Mouse (Mus musculus): ENCODE results near the gene Calr3. TPM values are rescaled to one million over a fixed set of nuclear protein-coding genes. Genes with fewer than 3 reads are reported as not detected.

Calr3 gene
- polyA plus RNA-seq, 1 experiment from 2014 or later, result 1.7 TPM

DNA sequence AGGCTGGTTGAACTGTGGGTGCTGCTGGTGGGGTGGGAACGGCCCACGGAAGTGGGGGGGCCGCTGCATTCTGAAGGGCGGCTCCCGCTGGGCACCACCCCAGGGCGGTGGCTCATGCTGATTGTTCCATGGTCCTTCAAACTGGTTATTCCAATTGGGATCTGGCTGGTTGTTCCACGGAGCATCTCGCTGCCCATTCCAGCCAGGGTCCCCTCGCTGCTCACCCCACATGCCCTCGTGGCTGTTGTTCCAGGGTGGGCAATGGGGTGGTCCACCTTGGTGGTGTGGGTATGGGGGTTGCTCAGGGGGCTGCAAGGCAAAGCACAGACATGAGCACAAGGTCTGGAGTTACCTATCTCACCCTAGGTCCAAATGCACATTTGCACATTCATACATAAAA is 20.5 kb upstream of the Calr3 start:
- WGBS, result 94% methylated on average over 10 of the region's 10 CpGs
- no peak overlapping the region for H3K9ac ChIP-seq
- H3K4me1 ChIP-seq, result no peaks in the 10 kb centered on the region
- ATAC-seq (ENCODE audit: insufficient number of reproducible peaks, low FRiP score, low TSS enrichment, low read depth), result no peak
- no peak overlapping the region for H3K27ac ChIP-seq
- H3K4me3 ChIP-seq, result no peak overlapping the region
- H3K36me3 ChIP-seq, result peaks cover 100% of the 10 kb centered on the region
- no peak overlapping the region for H3K4me2 ChIP-seq
- H3K27me3 ChIP-seq, result no peaks in the 10 kb centered on the region
- H3K9me3 ChIP-seq, result no peaks in the 10 kb centered on the region

DNA sequence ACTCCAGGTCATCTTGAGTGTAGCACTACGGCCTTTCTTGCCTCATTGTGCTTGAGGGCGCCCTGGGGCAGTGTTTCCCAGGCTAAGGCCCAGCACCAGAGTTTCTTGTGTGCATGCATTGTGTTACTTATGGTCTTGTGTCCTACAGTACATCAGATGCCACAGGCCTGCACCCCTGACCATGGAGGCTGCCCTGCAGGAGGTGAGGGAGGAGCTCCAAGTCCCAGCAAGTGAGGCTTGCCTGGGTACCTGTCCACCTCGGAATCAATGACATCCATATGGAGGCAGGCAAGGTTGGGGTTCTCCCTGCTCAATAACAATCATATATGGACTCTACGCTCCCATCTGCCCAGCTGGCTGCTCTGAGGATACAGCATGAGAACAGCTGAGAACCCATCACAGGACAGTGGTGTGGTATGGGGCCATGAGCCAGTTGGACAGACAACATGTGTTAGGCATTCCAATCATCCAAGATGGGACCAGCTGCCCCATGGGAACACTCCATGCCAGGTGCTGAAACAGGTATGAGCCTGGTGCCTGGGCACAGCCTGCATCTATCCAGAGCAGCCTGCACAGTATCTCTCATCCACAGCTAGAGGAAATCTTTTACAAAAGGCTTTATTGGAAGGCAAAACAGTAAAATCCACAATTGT is 16.3 kb upstream of the Calr3 start:
- no peak overlapping the region for H3K4me3 ChIP-seq
- peaks cover 81% of the 10 kb centered on the region for H3K36me3 ChIP-seq
- no peak overlapping the region for H3K4me2 ChIP-seq
- no peak overlapping the region for H3K9ac ChIP-seq
- WGBS, result 88% methylated on average over 4 of the region's 4 CpGs
- ATAC-seq (ENCODE audit: insufficient number of reproducible peaks, low FRiP score, low TSS enrichment, low read depth), result no peak
- no peaks in the 10 kb centered on the region for H3K27me3 ChIP-seq
- H3K4me1 ChIP-seq, result no peaks in the 10 kb centered on the region
- no peak overlapping the region for H3K27ac ChIP-seq
- H3K9me3 ChIP-seq, result no peaks in the 10 kb centered on the region

DNA sequence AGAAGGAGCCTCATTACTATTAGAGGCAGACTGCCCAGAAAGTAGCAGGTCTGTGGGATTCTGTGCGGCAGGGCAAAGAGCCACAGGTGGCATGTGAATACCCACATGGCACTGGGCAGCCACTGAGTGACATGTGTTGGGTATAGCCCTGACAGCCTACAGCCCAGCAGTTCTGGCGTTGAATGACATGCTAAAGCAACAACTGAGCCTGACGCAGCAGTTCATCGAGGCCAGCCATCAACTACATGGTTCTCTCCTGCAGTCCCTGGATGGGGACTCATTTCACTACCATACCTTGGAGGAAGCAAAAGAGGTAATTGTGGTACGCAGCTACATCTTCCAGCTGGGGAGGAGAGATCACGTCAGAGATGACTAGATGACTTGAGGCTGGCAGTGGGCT is 14.8 kb upstream of the Calr3 start:
- Histone ChIP-seq H3K9me3 (no peaks in the 10 kb centered on the region), H3K4me2 (no peak overlapping the region), H3K4me3 (no peak overlapping the region), H3K36me3 (peaks cover 81% of the 10 kb centered on the region), H3K27me3 (no peaks in the 10 kb centered on the region), H3K4me1 (no peaks in the 10 kb centered on the region), H3K9ac (no peak overlapping the region), H3K27ac (no peak overlapping the region)
- 88% methylated on average over 6 of the region's 6 CpGs for WGBS
- no peak for ATAC-seq (ENCODE audit: insufficient number of reproducible peaks, low FRiP score, low TSS enrichment, low read depth)

DNA sequence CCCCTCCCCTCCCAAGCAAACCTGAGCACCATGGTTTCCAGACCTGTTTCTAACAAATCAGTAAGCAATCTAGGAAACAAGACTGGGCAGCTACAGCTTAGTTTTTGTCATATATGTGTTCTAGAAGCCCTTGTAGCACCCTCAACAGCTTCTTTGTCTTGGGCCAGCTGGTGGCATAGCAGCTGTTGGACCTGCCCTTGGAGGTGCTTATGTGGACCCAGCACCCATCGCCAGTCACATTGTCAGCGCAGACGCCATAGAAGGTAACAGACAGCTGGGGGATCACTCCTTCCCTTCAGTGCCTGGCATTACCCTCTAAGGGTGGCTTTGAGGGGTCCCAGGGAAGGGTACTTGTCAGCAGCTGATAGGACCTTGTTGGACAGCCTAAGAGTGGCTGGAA is 14.1 kb upstream of the Calr3 start:
- no peaks in the 10 kb centered on the region for H3K4me1 ChIP-seq
- 86% methylated on average over 3 of the region's 3 CpGs for WGBS
- no peak overlapping the region for H3K4me2 ChIP-seq
- H3K9ac ChIP-seq, result no peak overlapping the region
- ATAC-seq (ENCODE audit: insufficient number of reproducible peaks, low FRiP score, low TSS enrichment, low read depth), result no peak
- no peak overlapping the region for H3K4me3 ChIP-seq
- no peaks in the 10 kb centered on the region for H3K27me3 ChIP-seq
- H3K9me3 ChIP-seq, result no peaks in the 10 kb centered on the region
- H3K36me3 ChIP-seq, result peaks cover 81% of the 10 kb centered on the region
- H3K27ac ChIP-seq, result no peak overlapping the region

DNA sequence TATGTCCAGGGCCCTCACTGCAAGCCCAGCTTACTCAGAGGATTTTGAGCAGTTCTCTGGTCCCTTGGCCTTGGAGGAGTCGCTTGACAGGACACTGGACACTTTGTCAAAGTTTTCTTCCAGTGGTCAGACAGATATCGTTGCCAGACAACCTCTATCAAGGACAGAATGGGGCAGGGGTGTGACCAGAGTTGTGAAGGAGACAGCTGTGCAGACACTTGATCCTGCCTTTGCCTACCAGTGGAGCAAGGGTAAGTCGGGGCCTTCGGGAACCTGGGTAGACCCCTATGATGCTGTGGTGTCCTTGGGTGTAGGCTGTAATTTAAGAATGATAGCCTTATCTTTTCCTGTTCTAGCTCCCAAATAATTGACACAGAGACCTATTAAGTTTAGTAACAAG is 11.6 kb upstream of the Calr3 start:
- H3K27ac ChIP-seq, result no peak overlapping the region
- no peaks in the 10 kb centered on the region for H3K9me3 ChIP-seq
- no peak for ATAC-seq (ENCODE audit: insufficient number of reproducible peaks, low FRiP score, low TSS enrichment, low read depth)
- H3K4me3 ChIP-seq, result no peak overlapping the region
- 86% methylated on average over 4 of the region's 4 CpGs for WGBS
- H3K36me3 ChIP-seq, result peaks cover 77% of the 10 kb centered on the region
- no peak overlapping the region for H3K4me2 ChIP-seq
- no peaks in the 10 kb centered on the region for H3K27me3 ChIP-seq
- H3K4me1 ChIP-seq, result no peaks in the 10 kb centered on the region
- H3K9ac ChIP-seq, result no peak overlapping the region

DNA sequence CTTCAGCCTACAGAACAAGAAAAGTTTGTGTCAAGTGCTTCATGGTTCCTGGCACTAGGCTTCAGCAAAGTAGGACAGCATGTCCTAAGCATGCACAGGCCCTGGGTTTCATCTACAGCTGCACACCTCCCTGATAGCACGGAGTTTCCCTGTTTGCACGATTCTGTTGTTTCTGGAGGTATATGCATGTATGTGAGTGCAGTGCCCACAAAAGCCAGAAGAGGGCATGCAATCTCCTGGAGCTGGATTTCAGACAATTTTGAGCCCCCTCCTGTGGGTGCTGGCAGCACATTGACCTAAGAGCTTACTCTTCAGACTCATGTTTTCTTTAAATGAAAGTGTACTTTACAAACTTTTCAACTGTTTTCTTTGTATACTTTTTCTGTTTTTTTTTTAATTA is 10.2 kb upstream of the Calr3 start:
- Histone ChIP-seq H3K27ac (no peak overlapping the region), H3K9me3 (no peaks in the 10 kb centered on the region), H3K27me3 (no peaks in the 10 kb centered on the region), H3K4me2 (no peak overlapping the region), H3K4me1 (no peaks in the 10 kb centered on the region), H3K4me3 (no peak overlapping the region), H3K9ac (no peak overlapping the region), H3K36me3 (peaks cover 77% of the 10 kb centered on the region)
- 98% methylated on average over 2 of the region's 2 CpGs for WGBS
- ATAC-seq (ENCODE audit: insufficient number of reproducible peaks, low FRiP score, low TSS enrichment, low read depth), result no peak

DNA sequence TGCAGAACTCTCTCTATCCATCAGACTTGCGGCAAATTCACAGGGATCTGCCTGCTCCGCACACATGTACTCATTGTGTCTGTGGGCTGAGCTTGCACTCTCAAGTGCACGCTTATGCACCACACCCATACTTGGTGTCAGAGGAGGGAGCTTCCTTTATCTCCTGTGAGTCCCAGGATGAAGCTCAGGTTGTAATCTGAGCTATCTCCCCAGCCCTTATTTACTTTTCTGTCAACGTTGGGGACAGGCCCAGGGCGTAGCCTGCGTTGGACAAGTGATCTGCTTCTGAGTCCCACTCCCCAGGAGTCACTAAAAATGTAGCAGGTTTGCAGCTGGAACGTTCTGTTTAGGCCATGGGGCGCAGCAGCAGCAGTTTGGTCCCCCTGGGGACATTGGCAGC is 7.8 kb upstream of the Calr3 start:
- no peak for ATAC-seq (ENCODE audit: insufficient number of reproducible peaks, low FRiP score, low TSS enrichment, low read depth)

DNA sequence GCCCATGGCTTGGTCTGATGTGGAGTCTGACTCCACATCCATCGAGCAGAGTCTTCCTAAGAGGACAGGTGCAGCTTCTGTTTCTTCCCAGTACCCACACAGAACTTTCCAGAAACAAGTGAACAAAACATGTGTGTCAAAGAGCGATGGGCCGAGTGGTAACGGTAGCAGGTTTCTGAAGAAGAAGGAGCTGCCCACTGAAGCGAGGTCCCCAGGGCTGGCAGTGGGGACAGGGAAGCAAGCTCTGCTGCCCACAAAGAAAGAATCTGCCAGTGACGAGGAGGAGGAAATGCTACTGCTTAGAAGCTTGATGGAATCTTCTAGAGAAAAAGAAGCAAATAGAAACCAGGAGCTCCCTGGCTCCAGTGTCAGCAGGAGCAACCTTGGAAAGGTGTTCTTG is 1.4 kb upstream of the Calr3 start:
- H3K27me3 ChIP-seq, result no peaks in the 10 kb centered on the region
- ATAC-seq (ENCODE audit: insufficient number of reproducible peaks, low FRiP score, low TSS enrichment, low read depth), result no peak
- peaks cover 24% of the 10 kb centered on the region for H3K36me3 ChIP-seq
- H3K4me3 ChIP-seq, result no peak overlapping the region
- H3K4me1 ChIP-seq, result peaks cover 10% of the 10 kb centered on the region; the same call in 1 of the 2 replicates
- no peak overlapping the region for H3K9ac ChIP-seq
- no peak overlapping the region for H3K27ac ChIP-seq
- no peak overlapping the region for H3K4me2 ChIP-seq
- H3K9me3 ChIP-seq, result no peaks in the 10 kb centered on the region
- WGBS, result 89% methylated on average over 6 of the region's 6 CpGs

More for the DNA sequence above, 7.8 kb upstream of the Calr3 start:
- Histone ChIP-seq H3K27ac (no peak overlapping the region), H3K4me3 (no peak overlapping the region), H3K4me2 (no peak overlapping the region), H3K9me3 (no peaks in the 10 kb centered on the region), H3K4me1 (no peaks in the 10 kb centered on the region), H3K9ac (no peak overlapping the region), H3K36me3 (peaks cover 77% of the 10 kb centered on the region), H3K27me3 (no peaks in the 10 kb centered on the region)
- WGBS, result 84% methylated on average over 8 of the region's 8 CpGs

DNA sequence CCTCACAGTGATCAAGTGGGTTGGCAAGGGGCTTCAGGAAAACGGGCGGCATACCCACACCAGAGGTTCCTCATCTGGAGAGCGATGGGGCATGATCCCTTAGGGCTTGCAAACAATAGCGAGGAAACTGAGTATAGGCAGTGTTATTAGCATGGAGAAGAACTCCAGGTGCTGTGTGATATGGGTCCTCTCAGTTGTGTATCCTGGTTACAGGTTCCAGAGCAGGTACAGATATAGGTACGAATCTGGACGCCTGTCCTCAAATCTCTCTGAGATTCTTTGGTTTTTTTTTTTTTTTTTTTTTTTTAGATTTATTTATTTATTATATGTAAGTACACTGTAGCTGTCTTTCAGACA is 302 bp upstream of the Calr3 start:
- H3K4me2 ChIP-seq, result peak overlapping the region; percentile 79
- H3K4me3 ChIP-seq, result peak overlapping the region; percentile 46
- H3K36me3 ChIP-seq, result peaks cover 13% of the 10 kb centered on the region; the same call in 1 of the 2 replicates
- ATAC-seq (ENCODE audit: insufficient number of reproducible peaks, low FRiP score, low TSS enrichment, low read depth), result no peak; the same call in 1 of the 2 replicates
- no peaks in the 10 kb centered on the region for H3K9me3 ChIP-seq
- no peaks in the 10 kb centered on the region for H3K27me3 ChIP-seq
- WGBS, result 39% methylated on average over 6 of the region's 6 CpGs
- H3K9ac ChIP-seq, result peak overlapping the region; percentile 39; the same call in 1 of the 2 replicates
- no peak overlapping the region for H3K27ac ChIP-seq
- H3K4me1 ChIP-seq, result peaks cover 10% of the 10 kb centered on the region; the same call in 1 of the 2 replicates

DNA sequence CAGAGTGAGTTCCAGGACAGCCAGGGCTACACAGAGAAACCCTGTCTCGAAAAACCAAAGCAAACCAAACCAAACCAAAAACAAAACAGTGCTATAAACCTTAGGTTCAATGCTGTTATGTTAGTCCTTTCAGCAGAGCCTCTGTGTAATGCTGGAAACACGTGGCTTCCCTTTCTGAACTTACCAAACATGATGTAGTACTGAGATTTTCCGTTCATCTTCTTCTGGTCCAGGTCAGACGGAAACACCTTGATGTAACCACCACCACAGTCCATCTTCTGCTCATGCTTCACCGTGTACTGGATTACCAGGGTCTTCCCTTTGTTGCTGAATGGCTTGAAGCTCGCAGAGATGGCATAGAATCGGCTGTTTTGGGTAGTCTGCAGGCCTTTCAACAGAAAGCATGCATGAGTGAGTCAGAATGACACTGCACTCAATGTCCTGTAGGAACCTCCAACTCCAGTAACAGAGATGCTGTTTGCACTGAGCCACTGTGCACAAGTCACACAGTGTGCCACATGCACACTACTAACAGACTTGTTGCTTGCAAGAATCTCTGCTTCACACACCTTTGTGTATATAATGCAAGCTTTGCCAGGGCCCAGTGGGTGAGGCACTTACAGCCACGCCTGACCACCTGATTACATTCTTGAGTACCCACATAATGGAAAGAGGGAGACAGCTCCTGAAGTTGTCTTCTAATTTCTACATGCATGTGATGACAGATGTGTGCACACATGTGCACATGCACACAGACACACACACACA is 5.2 kb downstream of the Calr3 start:
- no peak overlapping the region for H3K4me2 ChIP-seq

DNA sequence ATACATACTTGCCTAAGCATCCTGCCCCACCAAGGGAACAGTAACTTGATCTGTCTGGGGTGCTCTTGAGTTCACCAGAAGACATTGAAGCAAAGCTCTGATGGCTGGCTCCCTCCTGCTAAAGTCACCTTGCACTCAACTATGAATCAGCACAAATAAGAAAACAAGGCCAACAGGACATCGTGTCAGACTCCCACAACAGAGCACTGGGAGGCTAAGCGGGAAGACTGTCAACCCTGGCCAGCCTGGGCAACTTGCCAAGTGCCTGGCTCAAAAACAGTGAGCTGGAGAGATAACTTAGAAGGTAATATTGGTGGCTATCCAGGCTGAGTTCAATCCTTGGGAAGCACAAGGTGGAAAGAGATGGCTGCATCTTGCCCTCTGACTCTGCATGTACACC is 8.7 kb downstream of the Calr3 start:
- Histone ChIP-seq H3K4me3 (no peak overlapping the region), H3K36me3 (no peaks in the 10 kb centered on the region), H3K4me2 (no peak overlapping the region), H3K27ac (no peak overlapping the region), H3K9ac (no peak overlapping the region), H3K9me3 (no peaks in the 10 kb centered on the region), H3K27me3 (no peaks in the 10 kb centered on the region), H3K4me1 (no peaks in the 10 kb centered on the region)
- 38% methylated on average over 2 of the region's 2 CpGs for WGBS
- ATAC-seq (ENCODE audit: insufficient number of reproducible peaks, low FRiP score, low TSS enrichment, low read depth), result no peak

More for the DNA sequence above, 5.2 kb downstream of the Calr3 start:
- H3K27ac ChIP-seq, result no peak overlapping the region
- 72% methylated on average over 8 of the region's 8 CpGs for WGBS
- peaks cover 4% of the 10 kb centered on the region; the same call in 1 of the 2 replicates for H3K4me1 ChIP-seq
- no peak overlapping the region for H3K9ac ChIP-seq
- H3K36me3 ChIP-seq, result no peaks in the 10 kb centered on the region
- H3K27me3 ChIP-seq, result no peaks in the 10 kb centered on the region
- no peaks in the 10 kb centered on the region for H3K9me3 ChIP-seq
- no peak for ATAC-seq (ENCODE audit: insufficient number of reproducible peaks, low FRiP score, low TSS enrichment, low read depth)
- no peak overlapping the region for H3K4me3 ChIP-seq

DNA sequence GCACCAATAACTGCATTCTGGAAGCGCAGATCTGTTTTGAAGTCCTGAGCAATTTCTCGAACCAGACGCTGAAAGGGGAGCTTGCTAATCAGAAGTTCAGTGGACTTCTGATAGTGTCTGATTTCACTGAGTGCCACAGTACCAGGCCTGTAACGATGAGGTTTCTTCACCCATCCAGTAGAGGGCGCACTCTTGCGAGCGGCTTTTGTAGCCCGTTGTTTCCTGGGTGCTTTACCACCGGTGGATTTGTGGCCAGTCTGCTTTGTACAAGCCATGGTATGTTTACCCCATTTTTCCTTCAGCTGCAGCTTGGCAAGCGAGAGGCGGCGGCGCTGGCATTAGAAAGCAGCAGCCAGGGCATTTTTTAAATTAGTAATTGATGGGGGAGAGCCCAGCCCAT is 14.0 kb downstream of the Calr3 start:
- Histone ChIP-seq H3K27me3 (no peaks in the 10 kb centered on the region), H3K27ac (no peak overlapping the region), H3K36me3 (no peaks in the 10 kb centered on the region), H3K4me3 (no peak overlapping the region), H3K9ac (no peak overlapping the region), H3K4me1 (no peaks in the 10 kb centered on the region), H3K9me3 (no peaks in the 10 kb centered on the region), H3K4me2 (no peak overlapping the region)
- WGBS, result 56% methylated on average over 13 of the region's 13 CpGs
- ATAC-seq (ENCODE audit: insufficient number of reproducible peaks, low FRiP score, low TSS enrichment, low read depth), result no peak
